Mouse (Mus musculus) embryonic facial prominence, embryonic 15.5 days (tissue): ENCODE measurements around the gene Trmt44. TPM values are rescaled to one million over a fixed set of nuclear protein-coding genes. Genes with fewer than 3 reads are reported as not detected.

ENCODE experiments used
- ATAC-seq: fragments of 200-750 bp; cut with Nextera tagmentation; 2 replicates; pipeline ENCODE4 v1.8.0; 2017; ENCODE audit warnings: low read depth, moderate TSS enrichment; ENCODE audit not compliant: insufficient number of reproducible peaks, low FRiP score, low TSS enrichment
- H3K27ac ChIP-seq: fragments of 300-500 bp; sonication (generic); replicated peaks from 2 replicates; pipeline ENCODE4 v1.5.1; 2015; ENCODE audit warnings: mild to moderate bottlenecking, inconsistent platforms
- H3K27me3 ChIP-seq: fragments of 300-500 bp; sonication (generic); 2 replicates; pipeline ENCODE4 v1.6.1; 2015; ENCODE audit warnings: inconsistent platforms
- H3K36me3 ChIP-seq: fragments of 300-500 bp; sonication (generic); 2 replicates; pipeline ENCODE4 v1.6.1; 2015; ENCODE audit warnings: mild to moderate bottlenecking, inconsistent platforms
- H3K4me1 ChIP-seq: fragments of 300-500 bp; sonication (generic); 2 replicates; pipeline ENCODE4 v1.6.1; 2015; ENCODE audit warnings: inconsistent platforms
- H3K4me2 ChIP-seq: fragments of 300-500 bp; sonication (generic); replicated peaks from 2 replicates; pipeline ENCODE4 v1.6.1; 2015; ENCODE audit warnings: mild to moderate bottlenecking, inconsistent platforms
- H3K4me3 ChIP-seq: fragments of 300-500 bp; sonication (generic); replicated peaks from 2 replicates; pipeline ENCODE4 v1.5.1; 2015; ENCODE audit warnings: mild to moderate bottlenecking, inconsistent platforms
- H3K9ac ChIP-seq: fragments of 300-500 bp; sonication (generic); 2 replicates; pipeline ENCODE4 v1.6.1; 2015; ENCODE audit warnings: inconsistent platforms
- H3K9me3 ChIP-seq: fragments of 300-500 bp; sonication (generic); replicated peaks from 2 replicates; pipeline ENCODE4 v1.6.1; 2016; ENCODE audit warnings: inconsistent platforms
- WGBS: fragments of 180-500 bp; shearing (Covaris S2); methylation state at CpG from one replicate; pipeline ENCODE4 v1.1.7; 2015; 5-methylcytosine and 5-hydroxymethylcytosine counted together
- polyA plus RNA-seq: library from polyadenylated mRNA; unstranded; fragments of >200 nt; fragmentation: Nextera tagmentation; extraction: Ambion mirVana; gene quantifications from 2 replicates; pipeline ENCODE4 v1.2.1, GENCODE M21; 2015

Trmt44 gene
- polyA plus RNA-seq, 1 experiment from 2014 or later, result 8.4 TPM

- H3K27ac ChIP-seq, result no peak overlapping the region
- WGBS, result 62% methylated on average over 7 of the region's 7 CpGs
- ATAC-seq, result no peak
Measured at GRCm38 (mm10) chr5:35607784-35608183, 32.9 kb upstream of the Trmt44 start.

DNA sequence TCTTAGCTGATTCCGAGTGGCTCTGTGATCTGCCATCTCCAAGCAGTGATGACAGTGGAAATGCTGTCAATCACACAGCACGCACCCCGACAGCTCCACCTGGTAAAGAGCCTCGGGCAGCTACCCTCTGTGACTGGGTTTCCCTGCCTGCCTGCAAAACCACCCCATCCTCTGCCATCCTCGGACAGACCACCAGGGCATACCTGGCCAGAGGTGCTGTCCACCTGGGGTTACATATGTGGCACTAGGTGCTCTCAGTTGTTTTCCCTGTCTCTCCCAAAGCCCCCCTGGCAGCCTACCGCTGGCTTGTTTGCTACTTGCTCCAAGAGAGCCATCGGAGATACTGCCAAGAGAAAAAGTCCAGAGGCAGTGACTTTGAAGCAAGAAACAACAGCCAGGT is 31.9 kb upstream of the Trmt44 start:
- Histone ChIP-seq H3K27me3 (no peaks in the 10 kb centered on the region), H3K4me1 (peaks cover 35% of the 10 kb centered on the region), H3K4me2 (no peak overlapping the region), H3K36me3 (peaks cover 12% of the 10 kb centered on the region), H3K9me3 (no peaks in the 10 kb centered on the region), H3K4me3 (no peak overlapping the region), H3K27ac (no peak overlapping the region), H3K9ac (no peak overlapping the region)
- ATAC-seq, result no peak
- 75% methylated on average over 7 of the region's 7 CpGs for WGBS

More at GRCm38 (mm10) chr5:35607784-35608183, 32.9 kb upstream of the Trmt44 start:
- no peak overlapping the region for H3K9ac ChIP-seq
- no peaks in the 10 kb centered on the region for H3K9me3 ChIP-seq
- peaks cover 35% of the 10 kb centered on the region for H3K4me1 ChIP-seq
- H3K4me2 ChIP-seq, result no peak overlapping the region
- H3K4me3 ChIP-seq, result no peak overlapping the region
- H3K27me3 ChIP-seq, result no peaks in the 10 kb centered on the region
- H3K36me3 ChIP-seq, result peaks cover 3% of the 10 kb centered on the region; the same call in 1 of the 2 replicates

GRCm38 (mm10) chr5:35605355-35605754 is 30.5 kb upstream of the Trmt44 start:
- peaks cover 30% of the 10 kb centered on the region for H3K4me1 ChIP-seq
- peaks cover 24% of the 10 kb centered on the region for H3K36me3 ChIP-seq
- no peaks in the 10 kb centered on the region for H3K9me3 ChIP-seq
- H3K27me3 ChIP-seq, result no peaks in the 10 kb centered on the region
- H3K9ac ChIP-seq, result no peak overlapping the region
- H3K4me2 ChIP-seq, result no peak overlapping the region
- WGBS, result 77% methylated on average over 7 of the region's 7 CpGs
- no peak overlapping the region for H3K27ac ChIP-seq
- ATAC-seq, result no peak
- H3K4me3 ChIP-seq, result no peak overlapping the region

GRCm38 (mm10) chr5:35601526-35601925 is 26.7 kb upstream of the Trmt44 start:
- 90% methylated on average over 8 of the region's 8 CpGs for WGBS
- Histone ChIP-seq H3K27me3 (no peaks in the 10 kb centered on the region), H3K4me2 (no peak overlapping the region), H3K9ac (no peak overlapping the region), H3K4me3 (no peak overlapping the region), H3K36me3 (peaks cover 42% of the 10 kb centered on the region), H3K9me3 (no peaks in the 10 kb centered on the region), H3K4me1 (no peaks in the 10 kb centered on the region), H3K27ac (no peak overlapping the region)
- ATAC-seq, result no peak

- H3K4me1 ChIP-seq, result no peaks in the 10 kb centered on the region
- no peaks in the 10 kb centered on the region for H3K27me3 ChIP-seq
- no peaks in the 10 kb centered on the region for H3K9me3 ChIP-seq
- peaks cover 46% of the 10 kb centered on the region for H3K36me3 ChIP-seq
- no peak overlapping the region for H3K27ac ChIP-seq
- no peak overlapping the region for H3K9ac ChIP-seq
- no peak overlapping the region for H3K4me3 ChIP-seq
- ATAC-seq, result no peak
- WGBS, result 76% methylated on average over 11 of the region's 11 CpGs
- no peak overlapping the region for H3K4me2 ChIP-seq
Measured at GRCm38 (mm10) chr5:35600233-35600632, 25.4 kb upstream of the Trmt44 start.

- WGBS, result 76% methylated on average over 18 of the region's 18 CpGs
- no peak overlapping the region for H3K9ac ChIP-seq
- no peaks in the 10 kb centered on the region for H3K27me3 ChIP-seq
- H3K9me3 ChIP-seq, result no peaks in the 10 kb centered on the region
- H3K4me3 ChIP-seq, result no peak overlapping the region
- no peaks in the 10 kb centered on the region for H3K4me1 ChIP-seq
- no peak overlapping the region for H3K4me2 ChIP-seq
- peaks cover 56% of the 10 kb centered on the region for H3K36me3 ChIP-seq
- ATAC-seq, result no peak
- H3K27ac ChIP-seq, result no peak overlapping the region; the same call in 1 of the 2 replicates
Measured at GRCm38 (mm10) chr5:35596169-35597160, 21.6 kb upstream of the Trmt44 start.

DNA sequence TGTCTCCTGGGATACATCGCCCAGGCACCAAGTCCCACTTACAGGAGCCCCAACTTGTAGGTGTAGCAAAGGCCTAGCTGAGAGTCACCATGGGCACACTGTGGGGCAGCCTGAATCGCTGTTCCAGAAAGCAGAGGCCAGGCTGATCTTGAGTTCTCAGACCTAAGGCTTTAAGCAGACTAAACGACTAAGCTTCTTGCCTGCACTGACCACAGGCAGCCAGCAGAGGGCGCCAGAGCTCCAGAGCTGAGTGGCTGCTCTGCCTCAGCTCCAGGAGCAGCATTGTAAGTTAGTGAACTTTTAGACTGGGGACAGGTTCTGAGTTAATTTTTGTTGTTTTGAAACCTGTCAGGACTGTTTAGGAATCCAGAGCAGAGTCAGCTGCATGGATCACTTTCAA is 20.8 kb upstream of the Trmt44 start:
- H3K4me3 ChIP-seq, result no peak overlapping the region
- H3K36me3 ChIP-seq, result peaks cover 57% of the 10 kb centered on the region
- H3K9me3 ChIP-seq, result no peaks in the 10 kb centered on the region
- H3K27me3 ChIP-seq, result no peaks in the 10 kb centered on the region
- ATAC-seq, result no peak
- no peak overlapping the region for H3K4me2 ChIP-seq
- H3K4me1 ChIP-seq, result no peaks in the 10 kb centered on the region
- H3K27ac ChIP-seq, result no peak overlapping the region; the same call in 1 of the 2 replicates
- no peak overlapping the region for H3K9ac ChIP-seq
- 17% methylated on average over 4 of the region's 4 CpGs for WGBS

- H3K4me3 ChIP-seq, result no peak overlapping the region
- H3K36me3 ChIP-seq, result peaks cover 59% of the 10 kb centered on the region
- no peak for ATAC-seq
- H3K4me2 ChIP-seq, result no peak overlapping the region
- no peaks in the 10 kb centered on the region; the same call in 1 of the 2 replicates for H3K9me3 ChIP-seq
- H3K4me1 ChIP-seq, result no peaks in the 10 kb centered on the region
- no peak overlapping the region for H3K27ac ChIP-seq
- no peak overlapping the region for H3K9ac ChIP-seq
- H3K27me3 ChIP-seq, result no peaks in the 10 kb centered on the region
- 95% methylated on average over 4 of the region's 4 CpGs for WGBS
Measured at GRCm38 (mm10) chr5:35594768-35595167, 19.9 kb upstream of the Trmt44 start.

DNA sequence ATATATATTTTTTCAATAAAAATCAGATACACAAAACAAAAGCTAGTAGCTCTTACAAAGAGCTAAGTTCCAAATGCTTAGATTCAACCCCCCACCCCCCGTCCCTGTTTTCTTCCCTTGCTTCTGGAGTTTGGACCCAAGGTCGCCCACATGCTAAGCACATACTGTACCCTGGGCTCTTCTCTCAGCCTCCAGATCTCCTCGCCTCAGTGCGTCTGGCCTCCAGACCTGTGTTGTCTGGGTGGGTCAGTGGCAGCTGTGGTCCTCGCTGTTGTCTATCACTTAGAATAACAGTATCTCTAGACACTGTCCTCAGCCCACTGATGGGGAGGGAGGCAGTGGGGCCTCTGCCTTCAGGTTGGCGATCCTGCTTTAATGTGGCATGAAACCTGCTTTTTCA is 18.4 kb upstream of the Trmt44 start:
- Histone ChIP-seq H3K36me3 (peaks cover 64% of the 10 kb centered on the region), H3K4me2 (no peak overlapping the region), H3K9ac (no peak overlapping the region), H3K27me3 (no peaks in the 10 kb centered on the region), H3K9me3 (no peaks in the 10 kb centered on the region; the same call in 1 of the 2 replicates), H3K27ac (no peak overlapping the region), H3K4me1 (no peaks in the 10 kb centered on the region), H3K4me3 (no peak overlapping the region)
- no peak for ATAC-seq
- 82% methylated on average over 6 of the region's 6 CpGs for WGBS

DNA sequence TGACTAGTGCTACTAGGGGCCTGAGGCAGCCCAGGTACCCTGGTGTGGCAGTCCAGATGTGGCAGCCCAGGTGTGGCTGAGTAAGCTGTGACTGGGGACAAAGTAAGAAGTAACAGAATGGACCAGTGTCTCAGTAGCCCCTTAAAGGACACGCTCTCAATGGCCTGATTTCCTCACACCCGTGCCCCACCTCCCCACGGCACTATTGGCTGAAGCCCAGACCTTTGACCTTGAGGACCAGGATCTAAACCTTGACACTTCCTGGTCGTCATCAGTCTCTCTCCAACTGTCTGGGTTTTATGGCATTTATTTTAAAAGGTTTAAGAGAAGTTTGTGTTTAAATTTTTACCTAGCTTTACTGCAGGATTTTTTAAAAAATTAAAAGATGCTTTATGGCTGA is 18.0 kb upstream of the Trmt44 start:
- no peak overlapping the region for H3K4me3 ChIP-seq
- H3K27ac ChIP-seq, result no peak overlapping the region
- WGBS, result 61% methylated on average over 4 of the region's 4 CpGs
- no peaks in the 10 kb centered on the region; the same call in 1 of the 2 replicates for H3K9me3 ChIP-seq
- H3K36me3 ChIP-seq, result peaks cover 59% of the 10 kb centered on the region
- ATAC-seq, result no peak
- H3K4me1 ChIP-seq, result no peaks in the 10 kb centered on the region
- no peak overlapping the region for H3K9ac ChIP-seq
- no peaks in the 10 kb centered on the region for H3K27me3 ChIP-seq
- H3K4me2 ChIP-seq, result no peak overlapping the region

DNA sequence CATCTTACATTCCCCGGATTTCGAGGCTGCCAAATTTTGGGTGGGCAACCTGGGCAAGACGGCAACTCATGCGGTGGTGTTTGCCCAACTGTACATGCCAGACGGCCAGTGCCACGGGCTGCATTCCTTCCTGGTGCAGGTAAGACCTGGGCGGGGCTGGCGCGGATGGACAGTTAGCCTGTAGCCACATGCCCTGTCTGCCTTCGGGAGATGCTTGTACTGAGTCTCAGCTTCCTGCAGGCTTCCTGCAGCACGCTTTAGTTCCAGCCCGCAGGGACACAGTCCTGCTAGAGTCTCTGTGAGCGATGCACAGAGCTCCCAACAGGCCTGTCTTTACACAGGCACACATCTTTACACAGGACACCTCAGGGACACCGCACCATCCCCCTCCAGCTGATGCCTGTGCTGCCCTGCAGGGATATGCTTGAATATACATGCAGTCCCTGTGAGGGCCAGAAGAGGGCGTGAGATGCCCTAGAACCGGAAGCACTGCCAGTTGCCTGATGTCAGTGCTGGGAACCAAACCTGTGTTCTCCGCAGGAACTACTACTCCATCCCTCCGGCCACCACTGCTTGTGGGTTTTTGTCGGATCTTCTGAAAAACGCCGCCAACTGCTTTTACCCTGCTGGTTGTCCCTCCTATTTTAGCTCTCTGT is 17.3 kb upstream of the Trmt44 start:
- H3K4me3 ChIP-seq, result no peak overlapping the region
- 79% methylated on average over 21 of the region's 21 CpGs for WGBS
- ATAC-seq, result no peak
- H3K9ac ChIP-seq, result no peak overlapping the region
- H3K36me3 ChIP-seq, result peaks cover 58% of the 10 kb centered on the region
- no peaks in the 10 kb centered on the region for H3K4me1 ChIP-seq
- H3K9me3 ChIP-seq, result no peaks in the 10 kb centered on the region; the same call in 1 of the 2 replicates
- H3K4me2 ChIP-seq, result no peak overlapping the region
- no peak overlapping the region for H3K27ac ChIP-seq
- no peaks in the 10 kb centered on the region for H3K27me3 ChIP-seq
